Mouse (Mus musculus): ENCODE data around the gene Mapkap1.

- TF ChIP-seq CTCF (IDR thresholded peaks at IDR 0.05; ENCODE audit: insufficient read depth, low read length) (no peak), POLR2A (IDR thresholded peaks at IDR 0.05; ENCODE audit: borderline replicate concordance, extremely low read depth, low read depth, low read length) (no peak)
Measured at GRCm38 (mm10) chr2:34599606-34600255, 193.2 kb downstream of the Mapkap1 start.
